Mouse (Mus musculus): ENCODE results near the gene Rab17.

Rab17 gene

DNA sequence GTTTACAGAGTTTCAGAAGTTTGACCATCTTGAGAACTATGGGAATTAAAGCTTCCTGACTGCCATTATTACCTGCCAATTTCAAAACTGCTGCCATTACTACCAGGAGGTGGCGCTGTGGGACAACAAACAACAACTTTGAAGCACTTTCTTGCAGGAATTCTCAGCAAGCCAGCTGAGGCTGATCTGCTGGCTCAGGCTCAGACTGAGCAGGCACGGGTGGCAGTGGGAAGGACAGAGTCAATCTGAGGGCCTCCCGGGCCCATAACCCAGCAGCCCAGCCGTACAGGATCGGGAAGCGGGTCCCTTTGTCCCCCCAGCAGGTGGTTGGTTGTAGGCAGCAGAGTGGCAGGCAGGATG, 40.9 kb downstream of the Rab17 start:
- peak; percentile 65 for DNase-seq (ENCODE audit: low read depth)

DNA sequence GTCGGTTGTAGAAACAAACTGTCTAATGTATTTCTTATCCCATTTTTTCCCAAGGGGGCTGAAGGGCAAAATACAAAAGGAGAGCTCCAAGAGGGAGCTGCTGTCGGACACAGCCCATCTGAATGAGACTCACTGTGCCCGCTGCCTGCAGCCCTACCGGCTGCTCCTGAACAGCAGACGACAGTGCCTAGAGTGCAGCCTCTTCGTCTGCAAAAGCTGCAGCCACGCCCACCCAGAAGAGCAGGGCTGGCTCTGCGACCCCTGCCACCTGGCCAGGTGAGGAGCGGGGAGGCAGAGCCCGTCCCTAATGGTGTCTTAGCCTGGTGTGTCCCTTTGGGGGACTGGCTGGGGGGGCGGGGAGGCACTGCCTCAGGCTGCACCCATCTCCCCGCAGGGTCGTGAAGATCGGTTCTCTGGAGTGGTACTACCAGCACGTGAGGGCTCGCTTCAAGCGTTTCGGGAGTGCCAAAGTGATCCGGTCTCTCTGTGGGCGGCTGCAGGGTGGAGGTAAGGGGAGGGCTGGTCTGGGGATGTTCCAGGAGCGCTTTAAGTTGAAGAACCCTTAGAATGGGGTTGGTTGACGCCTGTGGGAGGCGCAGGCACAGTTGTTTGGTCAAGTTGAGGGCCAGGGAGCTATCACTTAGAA, 41.4 kb downstream of the Rab17 start:
- no peak for DNase-seq (ENCODE audit: low read depth)

GRCm38 (mm10) chr1:90927308-90927707, 42.2 kb downstream of the Rab17 start:
- no peak for DNase-seq (ENCODE audit: low read depth)

DNA sequence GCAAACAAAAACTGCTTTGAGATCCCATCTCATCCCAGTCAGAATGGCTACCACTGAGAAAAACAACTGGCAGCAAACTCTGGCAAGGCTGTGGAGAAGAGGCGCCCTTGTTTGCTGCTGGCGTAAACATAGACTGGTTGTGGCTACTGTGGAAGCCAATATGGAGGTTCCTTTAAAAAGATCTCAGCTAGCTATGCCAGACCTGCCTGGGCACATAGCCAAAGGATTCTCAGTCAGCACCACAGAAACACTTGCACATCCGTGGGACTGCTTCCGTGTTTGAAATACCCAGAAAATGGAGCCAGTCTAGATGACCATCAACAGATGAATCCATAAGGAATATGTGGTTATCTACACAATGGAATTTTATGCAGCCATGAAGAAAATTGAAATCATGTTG, 43.4 kb downstream of the Rab17 start:
- DNase-seq (ENCODE audit: low read depth): no peak

DNA sequence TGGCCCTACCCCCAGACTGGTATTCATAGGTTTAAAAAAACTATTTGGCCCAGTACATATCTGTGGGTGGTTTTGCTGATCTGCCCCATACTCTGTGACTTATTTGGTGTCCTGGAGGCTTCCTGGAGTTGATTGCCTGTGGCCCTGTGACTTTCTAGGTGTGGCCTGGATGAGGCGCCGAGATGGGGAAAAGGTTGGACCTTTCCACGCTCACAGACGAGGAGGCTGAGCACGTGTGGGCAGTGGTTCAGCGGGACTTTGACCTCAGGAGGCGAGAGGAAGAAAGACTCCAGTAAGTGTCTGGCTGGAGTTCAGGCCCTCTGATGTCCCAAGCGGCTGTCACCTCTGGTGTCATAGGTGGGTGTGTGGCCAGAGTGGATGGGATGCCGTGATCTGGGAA, 47.8 kb downstream of the Rab17 start:
- no peak for DNase-seq (ENCODE audit: low read depth)

DNA sequence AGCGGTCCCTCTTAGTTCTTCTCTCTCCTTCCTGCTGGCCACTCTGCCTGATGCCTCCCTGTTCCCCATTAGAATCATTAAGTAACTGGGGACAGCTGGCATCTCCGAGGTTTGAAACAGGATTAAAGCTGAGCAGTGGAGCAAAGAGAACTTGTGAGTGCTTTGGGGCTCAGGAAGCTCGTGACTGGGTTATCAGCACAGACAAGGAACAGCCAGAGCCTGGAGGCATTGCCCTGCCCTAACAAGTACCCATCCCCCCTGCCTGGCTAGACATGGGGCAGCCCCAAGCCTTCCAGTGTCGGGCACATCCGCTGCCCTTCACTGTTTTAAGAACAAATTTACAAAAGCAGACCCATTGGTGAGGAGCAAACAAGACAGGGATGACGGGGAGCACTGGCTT, 52.0 kb downstream of the Rab17 start:
- DNase-seq (ENCODE audit: low read depth): no peak

DNA sequence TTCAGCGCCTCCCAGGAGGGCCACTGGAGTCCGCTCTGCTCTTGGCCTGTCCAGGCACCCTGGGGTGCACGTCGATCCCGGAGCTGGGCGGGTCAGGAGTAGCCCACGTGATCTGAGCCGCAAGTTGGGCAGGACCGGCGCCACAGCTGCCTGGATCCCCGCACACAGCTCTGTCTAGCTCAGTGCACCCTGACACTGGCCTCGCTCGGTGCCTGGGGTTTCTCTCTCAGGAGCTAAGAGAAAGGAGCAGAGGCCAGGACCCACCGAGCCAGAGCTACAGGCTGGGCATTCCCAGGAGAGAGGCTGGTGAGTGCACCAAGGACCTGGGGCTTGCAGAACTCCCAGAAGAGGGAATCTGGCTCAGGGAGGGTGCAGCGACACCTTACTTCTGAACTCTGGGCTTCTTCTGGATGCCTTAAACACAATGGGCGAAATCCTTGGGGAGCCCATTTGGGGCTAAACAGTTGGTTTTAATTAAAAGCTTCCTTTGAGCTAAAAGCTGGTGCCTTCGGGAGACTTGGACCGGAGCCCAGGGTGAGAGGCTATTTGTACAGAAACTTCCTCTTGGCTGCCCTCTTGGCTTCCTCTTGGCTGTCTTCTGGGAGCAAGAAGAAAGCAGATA, 54.4 kb downstream of the Rab17 start, which contains the start of gene Mlph:
Mlph (plus strand) TSS at position 138 of the 622 bp plus-strand sequence.
- no peak for DNase-seq (ENCODE audit: low read depth)

DNA sequence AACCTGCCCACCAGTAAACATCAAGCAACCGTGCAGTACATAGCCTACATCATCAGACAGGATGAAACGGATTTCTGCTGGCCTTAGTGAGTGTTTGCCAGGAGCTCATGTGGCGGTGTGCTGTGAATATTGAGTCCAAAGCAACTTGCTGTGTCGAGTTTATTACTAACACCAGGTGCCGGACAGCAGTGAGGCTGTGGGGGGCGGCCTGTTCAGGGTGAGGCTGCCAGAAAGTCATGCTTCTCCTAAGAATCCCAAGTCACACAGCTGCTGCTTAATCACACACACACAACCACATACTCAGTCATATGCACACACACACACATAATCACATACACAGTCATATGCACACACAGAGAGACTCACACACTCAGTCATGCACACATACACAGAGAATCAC, 56.2 kb downstream of the Rab17 start:
- DNase-seq (ENCODE audit: low read depth): no peak

DNA sequence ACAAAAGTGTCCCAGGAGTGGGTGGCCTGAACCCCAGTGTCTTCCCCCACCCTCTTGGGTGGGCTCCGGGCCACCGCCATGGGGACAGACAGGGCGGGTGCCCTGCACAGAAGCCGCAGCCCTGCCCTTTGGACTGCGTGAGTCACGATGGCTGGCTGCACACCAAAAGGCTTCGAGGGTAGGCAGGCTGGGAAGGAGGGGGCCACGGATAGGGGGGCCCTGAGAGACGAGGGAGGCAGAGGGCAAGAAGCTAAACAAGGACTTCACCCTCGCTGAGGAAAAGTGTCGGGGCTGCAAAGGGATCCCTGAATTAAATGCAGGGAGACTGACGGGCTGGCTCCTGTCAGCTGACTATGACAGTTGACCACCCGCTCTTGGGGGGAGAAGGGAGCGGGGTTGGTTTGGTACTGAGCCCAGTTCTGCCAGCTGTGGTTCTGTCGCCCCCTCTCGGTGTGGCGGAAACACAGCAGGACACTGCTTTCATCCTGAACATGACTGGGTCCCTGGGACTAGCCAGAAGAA, 59.8 kb downstream of the Rab17 start:
- DNase-seq (ENCODE audit: low read depth): no peak

GRCm38 (mm10) chr1:90909161-90909560, 60.3 kb downstream of the Rab17 start:
- DNase-seq (ENCODE audit: low read depth): no peak

All from naive thymus-derived CD4-positive, alpha-beta T cell, adult 2 months (primary cell).